Mouse (Mus musculus) fat pad, adult 2 months (tissue): ENCODE results near the gene Zfp36l1.
A peak's percentile ranks its signal among the peaks of the same experiment; 100 is the strongest.

Source experiments
- DNase-seq: peaks from one replicate; pipeline ENCODE4 v3.0.0-alpha.2; 2011; ENCODE audit warnings: low read depth, low spot score; ENCODE audit errors: extremely low read depth

Gene Zfp36l1

DNA sequence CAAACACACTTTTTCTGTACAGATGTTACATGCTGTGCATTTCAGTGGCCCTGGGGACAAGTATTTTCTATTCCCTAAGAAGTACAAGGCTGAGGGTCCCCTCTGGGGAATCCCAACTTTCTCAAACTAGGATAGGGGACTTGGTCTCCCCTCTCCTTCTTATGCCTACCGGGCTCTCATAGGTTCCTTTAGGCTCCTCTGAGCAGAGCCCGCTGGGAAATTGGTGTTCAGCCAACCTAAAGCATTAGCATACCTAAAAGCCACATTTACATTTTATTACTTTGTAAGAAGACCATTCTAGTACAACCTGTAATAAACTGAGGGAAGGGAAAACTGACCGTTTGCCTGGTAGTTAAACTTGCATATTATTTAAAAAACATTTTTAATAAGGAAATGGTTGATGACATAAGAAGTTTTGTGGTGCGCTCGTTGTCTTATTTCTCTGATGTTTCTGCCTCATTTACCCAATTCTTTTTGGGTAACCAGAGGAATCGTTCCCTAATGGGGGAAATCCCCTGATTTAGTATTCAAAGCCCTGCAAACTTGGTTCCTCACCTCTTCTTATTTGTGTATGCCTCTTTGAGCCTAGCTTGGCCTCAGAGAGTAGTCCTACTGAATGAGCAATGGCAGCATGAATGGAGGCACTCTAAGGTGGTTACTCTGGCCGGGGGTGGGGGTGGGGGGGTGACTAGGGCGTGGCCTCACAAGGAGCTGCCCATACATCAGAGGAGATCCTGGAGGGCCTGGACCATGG, 42.1 kb downstream of the Zfp36l1 start:
- no peak for DNase-seq

DNA sequence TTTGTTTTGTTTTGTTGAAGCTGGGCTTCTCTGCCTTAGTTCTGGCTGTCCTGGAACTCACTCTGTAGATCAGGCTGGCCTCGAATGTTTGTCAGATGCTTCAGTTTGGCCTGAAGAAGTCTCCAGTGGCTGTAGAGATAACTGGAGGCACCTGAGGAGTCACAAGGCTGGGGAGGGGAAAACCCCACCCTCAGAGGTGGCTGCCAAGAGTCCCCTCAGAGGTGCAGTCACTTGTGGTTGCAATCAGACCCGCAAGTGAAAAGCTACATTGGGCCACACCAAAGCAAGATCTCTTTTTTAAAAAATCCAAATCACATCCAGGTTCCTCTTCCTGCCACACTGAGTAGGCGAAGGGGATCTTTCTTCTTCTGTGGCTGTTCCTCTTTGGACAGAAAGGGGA, 43.8 kb downstream of the Zfp36l1 start:
- DNase-seq, result no peak

DNA sequence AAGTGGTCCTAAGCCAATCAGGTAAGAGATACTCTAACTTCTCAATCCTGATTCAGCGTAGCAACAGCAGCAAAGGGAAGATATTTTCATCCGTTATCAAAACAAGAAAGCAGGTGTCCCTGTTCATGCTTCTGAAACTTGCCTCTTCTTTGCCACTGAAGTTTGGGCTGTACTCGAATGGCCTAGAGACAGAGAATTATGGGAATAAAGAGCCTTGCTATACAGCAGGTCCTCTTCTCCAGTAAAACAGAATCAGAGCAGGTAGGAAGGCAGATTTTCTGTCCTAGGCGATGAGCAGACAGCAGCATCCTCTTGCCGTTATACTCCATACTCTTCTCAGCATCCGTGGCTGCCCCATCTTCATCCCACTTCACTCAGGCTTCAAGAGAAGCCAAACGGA, 44.8 kb downstream of the Zfp36l1 start:
- DNase-seq, result no peak

DNA sequence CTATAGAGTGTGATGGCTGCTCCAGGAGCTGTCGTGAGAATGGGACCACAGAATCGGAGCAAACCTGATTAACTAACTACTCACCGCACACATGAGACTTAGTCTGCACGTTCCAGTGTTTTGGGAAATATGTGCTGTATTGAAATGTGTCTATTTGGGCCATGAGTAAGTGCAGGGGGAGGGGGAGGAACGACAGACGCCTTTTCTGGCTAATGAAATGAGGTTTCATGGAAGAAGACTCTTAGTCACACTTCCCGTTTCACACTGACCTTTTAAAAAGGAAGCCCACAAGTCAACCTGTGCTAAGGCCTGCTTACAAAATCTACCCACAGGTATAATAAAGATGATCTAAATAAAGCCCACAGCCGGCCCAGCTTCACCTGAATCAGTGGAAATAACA, 47.8 kb downstream of the Zfp36l1 start:
- DNase-seq, result no peak

DNA sequence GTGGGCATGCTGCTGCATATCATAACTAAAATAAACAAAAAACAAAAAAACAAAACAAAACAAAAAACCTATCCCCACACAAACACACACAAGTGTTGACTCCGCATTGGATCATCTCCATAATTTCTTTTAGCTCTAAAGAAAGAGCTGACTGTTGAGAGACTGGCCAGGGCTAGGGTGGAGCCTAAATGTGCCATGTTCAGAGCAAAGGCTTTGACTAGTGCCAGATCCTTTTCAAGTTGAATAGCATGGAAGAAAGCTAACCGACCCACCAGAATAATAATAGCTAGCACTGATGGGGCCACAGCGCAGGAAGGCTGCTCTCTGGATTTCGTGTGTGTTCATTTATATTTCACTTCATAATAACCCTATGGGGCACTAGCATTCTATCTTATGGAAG, 48.5 kb downstream of the Zfp36l1 start:
- no peak for DNase-seq

DNA sequence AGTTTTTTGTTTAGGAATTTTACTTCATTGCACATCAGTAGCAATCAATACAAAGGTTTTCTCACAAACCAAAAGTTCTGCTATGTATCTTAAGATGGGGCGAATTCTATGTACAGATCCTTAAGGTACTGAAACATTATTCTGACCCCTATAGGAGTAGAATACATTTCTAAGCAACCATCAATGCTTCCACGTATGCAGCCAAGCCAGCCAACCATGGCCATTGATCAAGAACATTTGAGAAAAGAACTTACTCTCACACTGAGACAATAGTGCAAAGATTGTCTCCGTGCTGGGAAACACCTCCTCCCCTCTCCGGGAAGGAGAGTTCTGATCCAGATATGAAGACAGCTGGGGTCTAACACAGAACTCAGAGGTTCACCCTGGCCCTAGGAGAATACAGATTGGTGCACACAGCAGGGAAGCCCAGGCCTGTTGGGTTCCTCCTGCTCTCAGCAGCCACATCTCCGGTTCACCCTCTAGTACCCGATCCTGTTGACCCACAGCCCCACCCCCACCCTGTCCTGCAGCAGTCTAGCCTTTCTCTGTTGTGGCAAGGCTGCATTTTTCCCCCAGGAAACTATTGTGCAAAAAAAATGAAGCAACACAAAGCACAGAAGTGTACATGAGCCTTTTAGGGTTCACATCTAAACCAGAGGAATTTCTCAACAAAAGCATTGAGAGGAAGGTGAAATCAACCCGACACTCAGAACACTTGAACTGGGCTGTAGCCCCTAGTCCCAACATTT, 49.2 kb downstream of the Zfp36l1 start:
- peak; percentile 46 for DNase-seq

DNA sequence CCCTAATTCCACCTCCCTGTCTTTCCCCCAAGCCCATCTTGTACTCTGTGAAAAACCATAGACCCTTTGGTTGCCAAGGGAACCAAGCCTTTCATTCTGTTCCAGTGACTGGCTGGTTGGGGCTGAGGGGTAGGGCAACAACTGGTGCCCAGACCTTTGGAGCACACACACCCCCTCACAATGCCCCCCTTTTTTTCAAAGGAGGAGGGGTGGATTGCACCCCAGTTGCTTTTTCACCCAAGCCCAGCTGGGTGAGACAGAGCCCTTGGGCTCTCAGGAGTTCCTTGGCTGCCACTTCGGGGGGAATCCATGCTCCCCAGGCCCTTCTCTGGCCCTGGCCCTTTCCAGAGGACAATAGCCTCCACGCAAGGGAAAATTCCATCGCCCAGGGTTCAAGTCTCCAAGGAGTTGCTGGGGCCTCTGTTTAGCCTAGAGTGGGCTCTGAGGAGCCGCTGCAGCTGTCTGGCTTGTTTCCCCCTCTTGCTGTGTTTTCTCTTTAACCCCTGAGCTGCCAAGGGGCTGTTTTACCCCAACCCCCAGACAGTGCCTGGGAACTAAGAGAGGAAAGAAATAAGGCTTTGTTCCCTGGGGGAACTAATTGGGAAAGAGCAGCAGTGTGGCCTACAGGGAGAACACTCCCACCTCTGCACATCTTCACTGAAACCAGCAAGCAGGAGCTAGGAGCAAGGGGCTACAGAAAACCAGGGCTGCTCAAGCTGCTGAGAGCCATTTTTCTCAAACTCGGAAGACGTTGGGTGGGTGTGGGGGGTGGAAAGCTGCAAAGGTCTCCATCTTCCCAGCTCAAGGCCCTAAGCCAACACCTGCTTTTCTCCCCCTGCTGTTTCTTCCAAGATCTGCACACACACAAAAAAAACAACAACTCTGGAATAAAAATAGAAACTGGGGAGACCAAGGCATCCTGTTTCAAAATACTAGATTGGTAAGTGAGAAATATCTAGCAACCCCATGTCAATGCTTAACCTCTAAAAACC, 50.1 kb downstream of the Zfp36l1 start:
- DNase-seq, result no peak

DNA sequence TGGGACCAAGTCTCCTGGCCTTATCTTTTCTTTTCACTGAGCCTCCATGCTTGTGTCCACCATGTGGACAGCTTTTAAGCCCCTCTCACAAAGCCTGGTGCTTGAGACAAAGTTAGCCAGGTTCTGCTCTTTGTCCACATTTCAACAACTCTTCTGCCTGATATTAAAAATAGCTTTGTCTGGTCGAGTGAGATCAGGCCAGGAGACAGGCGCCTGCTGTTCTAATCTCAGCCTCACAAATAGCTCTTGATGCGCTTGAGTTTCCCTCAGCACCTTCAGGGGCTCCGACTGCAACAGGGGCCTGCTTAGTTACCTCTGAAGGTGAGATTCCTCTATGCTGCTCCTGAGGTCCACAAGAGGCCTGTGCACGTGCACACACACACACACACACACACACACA, 51.0 kb downstream of the Zfp36l1 start:
- no peak for DNase-seq

DNA sequence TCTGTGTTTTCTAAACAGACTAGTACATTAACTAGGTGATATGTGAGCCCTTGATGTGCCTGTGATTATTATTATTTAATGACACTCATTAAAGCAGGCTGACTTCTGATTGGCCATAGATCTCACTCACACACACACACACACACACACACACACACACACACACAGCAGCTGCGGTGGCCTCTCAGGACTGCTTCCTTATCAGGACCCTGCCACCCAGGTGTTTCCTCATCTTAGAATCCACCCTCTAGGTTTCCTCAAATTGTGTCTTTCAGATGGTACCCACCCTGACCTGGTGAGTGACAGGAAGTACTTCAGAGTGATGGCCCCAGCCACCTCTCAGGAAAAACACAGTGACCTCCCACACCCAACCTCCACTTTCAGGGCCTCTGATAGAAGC, 52.0 kb downstream of the Zfp36l1 start:
- no peak for DNase-seq

DNA sequence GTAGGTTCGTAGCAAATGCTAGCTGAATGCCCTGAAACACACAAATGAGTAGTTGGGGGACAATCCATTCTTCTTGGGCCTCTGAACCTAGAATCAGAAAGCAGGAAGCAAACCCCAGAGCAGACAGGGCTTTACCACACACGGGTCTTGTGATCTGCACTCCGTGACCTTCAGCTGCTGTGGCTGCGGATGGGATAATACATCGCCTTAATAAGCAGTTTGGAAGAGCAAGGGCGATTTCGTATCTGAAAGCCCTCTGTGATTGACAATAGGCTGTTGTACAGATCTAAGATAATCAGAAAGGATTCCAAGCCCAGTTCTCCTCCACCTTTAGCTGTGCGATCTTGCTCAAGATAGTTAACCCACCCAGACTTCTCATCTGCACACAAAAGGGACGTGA, 52.5 kb downstream of the Zfp36l1 start:
- no peak for DNase-seq

DNA sequence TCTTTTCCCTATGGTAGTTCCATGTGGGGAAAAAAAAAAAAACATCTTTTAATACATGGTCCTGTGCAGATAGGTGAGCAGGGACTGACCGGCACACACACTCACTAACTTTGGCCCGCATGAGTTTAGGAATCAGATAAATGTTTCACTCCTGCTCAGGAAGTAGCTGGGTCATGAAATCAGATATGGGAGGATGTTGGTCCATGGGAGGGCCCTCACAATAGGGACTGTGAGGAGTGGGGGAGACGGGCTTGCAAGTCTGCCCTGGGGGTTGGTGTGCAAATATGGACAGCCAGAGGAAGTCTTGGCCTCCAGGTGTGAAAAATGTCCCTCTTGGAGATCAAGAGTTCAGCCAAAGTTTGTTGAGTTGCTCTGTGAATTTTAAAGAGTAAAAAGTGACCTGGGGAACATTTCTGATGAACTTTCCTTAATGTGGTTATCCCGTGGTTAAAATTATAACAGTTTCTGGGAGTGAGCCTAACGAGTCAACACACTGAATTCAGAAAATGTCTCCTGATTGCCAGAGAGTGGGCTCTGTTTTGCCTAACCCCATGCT, 53.0 kb downstream of the Zfp36l1 start:
- no peak for DNase-seq
